Mouse (Mus musculus) C2C12 (cell line): ENCODE results near the gene Csf3.

ENCODE experiments used
- CTCF ChIP-seq: IDR thresholded peaks from one replicate; pipeline ENCODE4 v1.5.1; 2011; ENCODE audit not compliant: control insufficient read depth, insufficient read depth, insufficient read length
- MYOG ChIP-seq: IDR thresholded peaks from one replicate; pipeline ENCODE4 v1.6.1; 2011; ENCODE audit not compliant: control insufficient read depth, insufficient read length; ENCODE audit errors: extremely low read depth

DNA sequence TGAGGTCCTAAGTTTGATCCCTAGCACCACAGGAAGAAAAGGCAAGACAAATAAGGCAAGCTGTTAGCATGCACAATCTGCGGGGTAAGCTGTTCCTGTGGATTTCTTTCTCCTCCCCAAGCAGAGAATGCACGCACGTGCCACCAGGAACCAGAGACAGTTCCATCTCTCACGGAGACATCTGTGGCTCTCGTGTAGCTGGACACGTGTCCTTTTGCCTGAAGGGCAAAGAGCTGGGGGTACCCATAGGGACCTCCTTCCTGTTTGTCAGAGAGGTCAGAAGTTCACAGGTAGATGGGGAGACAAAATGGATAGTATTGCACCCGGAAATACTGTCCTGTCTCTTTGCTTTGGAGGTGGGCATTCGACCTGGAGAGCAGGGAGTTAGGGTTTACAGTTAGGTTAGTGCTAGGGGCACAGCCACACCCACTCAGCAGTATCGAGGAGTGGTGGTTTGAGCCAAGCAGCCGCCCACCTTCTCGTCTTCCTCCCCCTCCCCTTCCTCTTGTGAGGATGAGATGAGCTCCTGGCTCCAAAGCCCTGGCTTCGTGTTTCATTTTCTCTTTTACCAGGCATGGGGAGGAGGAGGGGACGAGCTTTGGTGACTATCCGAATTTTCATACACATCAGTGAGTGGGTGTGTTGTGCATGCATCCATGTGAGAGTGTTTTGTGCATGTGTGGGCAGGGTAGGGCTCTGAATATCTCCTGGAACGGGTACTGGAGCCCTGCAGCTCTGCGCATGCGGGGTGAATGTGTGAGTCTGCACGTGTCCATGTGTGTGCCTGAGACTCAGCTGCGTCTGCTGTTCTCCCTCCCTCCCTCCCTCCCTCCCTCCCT, 46.0 kb downstream of the Csf3 start:
- TF ChIP-seq CTCF (no peak), MYOG (no peak)
